Mouse (Mus musculus) thymus, adult 2 months (tissue): ENCODE data around the gene Zfp36l2. TPM values are rescaled to one million over a fixed set of nuclear protein-coding genes. Genes with fewer than 3 reads are reported as not detected.

Source experiments
- DNase-seq: peaks from one replicate; pipeline ENCODE4 v3.0.0; 2021
- H3K27ac ChIP-seq: fragments of 200-500 bp; 2 replicates; pipeline ENCODE4 v1.5.1; 2012; ENCODE audit warnings: low read length, control low read depth; ENCODE audit not compliant: control insufficient read depth, insufficient read depth
- H3K27me3 ChIP-seq: fragments of 200-500 bp; 2 replicates; pipeline ENCODE4 v1.6.1; 2012; ENCODE audit warnings: mild to moderate bottlenecking, low read length, moderate library complexity, mixed read lengths; ENCODE audit not compliant: control insufficient read depth, insufficient read depth
- H3K36me3 ChIP-seq: fragments of 200-500 bp; 2 replicates; pipeline ENCODE4 v1.6.1; 2012; ENCODE audit warnings: mild to moderate bottlenecking, low read length, moderate library complexity; ENCODE audit not compliant: control insufficient read depth, insufficient read depth
- H3K4me1 ChIP-seq: fragments of 200-500 bp; replicated peaks from 2 replicates; pipeline ENCODE4 v1.6.1; 2012; ENCODE audit warnings: low read length; ENCODE audit not compliant: control insufficient read depth, insufficient read depth
- H3K4me3 ChIP-seq: fragments of 200-500 bp; 2 replicates; pipeline ENCODE4 v1.5.1; 2012; ENCODE audit warnings: mild to moderate bottlenecking, low read length, control low read depth, moderate library complexity; ENCODE audit not compliant: control insufficient read depth, insufficient read depth
- CTCF ChIP-seq: fragments of 200-500 bp; IDR thresholded peaks from 2 replicates; pipeline ENCODE4 v1.5.1; 2012; ENCODE audit warnings: mild to moderate bottlenecking, control low read depth, low read length, moderate library complexity, borderline replicate concordance; ENCODE audit not compliant: control insufficient read depth, poor library complexity, insufficient read depth; ENCODE audit errors: extremely low read depth
- POLR2A ChIP-seq: fragments of 200-500 bp; IDR thresholded peaks from 2 replicates; pipeline ENCODE4 v1.6.1; 2012; ENCODE audit warnings: mild to moderate bottlenecking, low read length, control low read depth, moderate library complexity; ENCODE audit not compliant: control insufficient read depth, poor library complexity, insufficient read depth; ENCODE audit errors: extremely low read depth
- WGBS: fragments of 180-500 bp; shearing (Covaris S2); methylation state at CpG from one replicate; pipeline ENCODE4 v1.1.7; 2018; 5-methylcytosine and 5-hydroxymethylcytosine counted together
- polyA plus RNA-seq: library from polyadenylated mRNA; depleted of rRNA; stranded (reverse); fragments of >200 nt; gene quantifications from 2 replicates; pipeline ENCODE4 v1.2.3, GENCODE M21; 2012

Gene Zfp36l2
- polyA plus RNA-seq, 1 experiment, result 182 TPM

DNA sequence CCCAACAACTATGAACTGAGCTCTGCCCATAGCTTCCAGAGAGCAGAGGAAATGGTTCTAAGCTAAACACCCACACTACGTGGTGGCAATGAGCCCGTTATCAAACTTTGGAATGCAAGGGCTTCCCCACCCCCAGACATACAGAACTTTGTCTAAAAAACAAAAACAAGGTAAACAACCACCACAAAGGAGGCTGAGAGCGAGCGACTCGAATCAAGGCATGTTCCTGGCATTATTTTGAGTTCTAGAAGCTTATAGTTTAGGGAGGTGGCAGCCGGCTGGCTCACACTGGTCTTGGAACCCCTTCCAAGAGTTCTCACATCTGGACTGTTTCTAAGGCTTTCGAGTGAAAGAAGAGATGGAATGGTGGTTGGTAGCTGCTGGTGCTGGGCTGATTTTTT lies 2.7 kb downstream of the Zfp36l2 start:
- DNase-seq, result no peak
- under 1% methylated on average over 7 of the region's 7 CpGs for WGBS
- Histone ChIP-seq H3K4me3 (peak overlapping the region; percentile 70), H3K27ac (peak overlapping the region; percentile 97), H3K4me1 (peaks cover 45% of the 10 kb centered on the region), H3K36me3 (peaks cover 17% of the 10 kb centered on the region), H3K27me3 (no peaks in the 10 kb centered on the region)
- TF ChIP-seq POLR2A (0 out of 2 replicates have a peak, but pooled peaks have one; percentile 2), CTCF (no peak)

DNA sequence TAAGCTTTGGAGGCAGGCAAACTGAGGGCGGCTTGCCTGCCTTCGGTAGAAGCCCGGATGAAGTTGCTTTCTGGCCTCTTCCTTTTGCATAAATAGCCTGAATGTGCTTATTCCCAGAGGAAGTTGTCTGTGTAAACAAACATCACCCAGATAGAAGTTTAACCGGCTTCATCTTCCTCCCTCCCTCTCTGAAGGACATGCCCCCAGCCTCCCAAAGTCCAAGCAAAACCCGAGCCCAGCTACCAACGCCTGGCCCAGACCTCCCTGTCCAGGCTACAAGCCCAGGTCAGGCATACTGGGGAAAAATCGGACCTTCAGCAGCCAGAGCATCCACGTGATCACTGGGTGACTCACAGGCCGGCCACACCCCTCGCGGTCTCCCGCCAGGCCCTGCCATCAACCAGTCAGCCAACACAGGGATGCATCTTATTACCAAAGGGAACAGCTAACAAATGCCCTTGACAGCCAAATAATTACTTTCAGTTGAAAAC lies 4.4 kb downstream of the Zfp36l2 start:
- peak; percentile 60 for DNase-seq
- peak overlapping the region; percentile 95 for H3K27ac ChIP-seq
- TF ChIP-seq POLR2A (no peak), CTCF (no peak)
- H3K4me1 ChIP-seq, result peaks cover 50% of the 10 kb centered on the region
- peaks cover 17% of the 10 kb centered on the region for H3K36me3 ChIP-seq
- under 1% methylated on average over 12 of the region's 12 CpGs for WGBS
- no peaks in the 10 kb centered on the region for H3K27me3 ChIP-seq
- H3K4me3 ChIP-seq, result peak overlapping the region; percentile 41

DNA sequence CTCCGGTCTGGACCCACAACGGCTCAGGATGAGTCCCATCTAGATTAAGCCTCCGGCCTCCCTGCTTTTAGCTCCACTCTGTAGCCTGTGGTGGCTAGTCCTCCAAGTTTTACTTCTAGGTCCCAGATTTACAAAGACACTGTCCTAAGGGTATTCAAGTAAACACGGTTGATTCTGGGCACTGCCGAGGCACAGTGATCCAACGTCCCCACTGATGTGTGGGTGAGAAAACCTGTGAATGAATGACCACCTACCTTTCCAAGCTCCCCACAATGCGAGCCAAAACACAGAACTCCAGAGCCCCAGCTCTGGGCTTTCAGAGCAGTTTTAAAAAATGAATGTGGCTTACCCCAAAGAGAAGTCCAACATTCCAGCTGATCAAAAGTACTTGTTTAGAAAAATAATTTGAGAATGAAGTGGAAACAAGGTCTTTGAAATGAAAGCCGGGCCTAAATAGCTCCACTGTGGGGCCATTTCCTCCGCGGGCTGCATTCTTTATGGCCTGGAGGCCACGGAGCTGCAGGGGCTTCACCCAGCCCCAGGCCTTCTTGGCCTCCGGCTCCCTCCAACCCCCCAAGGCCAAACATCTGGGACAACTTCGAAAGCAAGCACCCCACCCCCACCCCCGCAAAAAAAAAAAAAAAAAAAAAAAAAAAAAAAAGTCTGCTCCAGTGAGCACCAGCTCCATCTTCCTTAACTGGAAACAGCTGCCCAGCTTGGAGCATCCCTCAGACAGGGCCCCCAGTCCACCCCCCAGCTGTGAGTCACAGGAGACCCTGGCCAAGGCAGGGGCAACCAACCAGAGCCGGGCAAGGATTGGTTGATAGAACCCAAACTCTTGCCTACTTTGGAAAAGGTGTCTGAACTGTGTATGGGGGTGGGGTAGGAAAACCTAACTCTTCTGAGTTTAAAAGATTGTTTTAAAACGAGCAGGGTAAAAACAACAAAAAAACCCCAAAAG lies 5.2 kb downstream of the Zfp36l2 start:
- Histone ChIP-seq H3K27ac (peak overlapping the region; percentile 95), H3K4me1 (peaks cover 53% of the 10 kb centered on the region), H3K27me3 (no peaks in the 10 kb centered on the region), H3K36me3 (peaks cover 17% of the 10 kb centered on the region), H3K4me3 (peak overlapping the region; percentile 44)
- no peak for TF ChIP-seq POLR2A
- no peak for DNase-seq
- WGBS, result 4% methylated on average over 16 of the region's 16 CpGs

DNA sequence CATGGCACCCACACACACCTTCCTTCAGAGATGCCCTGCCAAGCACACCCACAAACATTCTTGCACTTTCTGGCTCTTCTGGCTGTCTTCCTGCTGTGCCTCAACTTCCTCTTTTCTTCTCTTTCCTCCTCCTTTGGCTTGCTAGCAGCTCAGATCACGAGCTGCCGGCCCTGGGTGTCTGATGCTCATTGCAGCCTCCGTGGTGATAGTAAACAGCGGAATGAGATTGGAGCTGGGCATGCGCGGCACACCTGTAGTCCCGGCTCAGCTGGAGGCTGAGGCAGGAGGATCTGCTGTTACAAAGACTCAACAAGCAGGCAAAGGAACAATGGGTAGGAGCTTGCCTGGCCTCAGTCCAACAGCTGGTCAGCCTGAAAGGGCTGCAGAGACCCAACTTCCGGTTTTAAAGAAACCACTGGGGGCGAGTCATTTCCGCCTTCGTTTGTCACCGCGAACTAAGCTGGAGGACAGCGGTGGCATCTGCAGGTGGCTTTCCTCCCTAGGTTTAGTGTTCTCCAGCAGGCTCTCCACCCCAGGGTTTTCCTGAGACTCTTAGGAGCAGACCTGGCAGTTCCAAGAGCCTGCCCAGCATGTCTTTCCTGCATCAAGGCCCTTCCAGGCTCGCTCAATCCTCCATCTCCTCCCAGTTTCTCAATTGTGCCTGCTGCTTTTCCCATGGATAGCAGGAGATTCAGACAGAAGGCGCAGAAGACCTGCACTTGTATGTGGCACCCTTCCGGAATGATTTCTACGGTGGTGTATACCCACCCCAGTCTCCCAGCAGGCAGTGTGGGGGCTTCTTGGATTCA lies 6.0 kb downstream of the Zfp36l2 start:
- Histone ChIP-seq H3K4me3 (peak overlapping the region; percentile 44), H3K4me1 (peaks cover 57% of the 10 kb centered on the region)
- 7% methylated on average over 18 of the region's 18 CpGs for WGBS

DNA sequence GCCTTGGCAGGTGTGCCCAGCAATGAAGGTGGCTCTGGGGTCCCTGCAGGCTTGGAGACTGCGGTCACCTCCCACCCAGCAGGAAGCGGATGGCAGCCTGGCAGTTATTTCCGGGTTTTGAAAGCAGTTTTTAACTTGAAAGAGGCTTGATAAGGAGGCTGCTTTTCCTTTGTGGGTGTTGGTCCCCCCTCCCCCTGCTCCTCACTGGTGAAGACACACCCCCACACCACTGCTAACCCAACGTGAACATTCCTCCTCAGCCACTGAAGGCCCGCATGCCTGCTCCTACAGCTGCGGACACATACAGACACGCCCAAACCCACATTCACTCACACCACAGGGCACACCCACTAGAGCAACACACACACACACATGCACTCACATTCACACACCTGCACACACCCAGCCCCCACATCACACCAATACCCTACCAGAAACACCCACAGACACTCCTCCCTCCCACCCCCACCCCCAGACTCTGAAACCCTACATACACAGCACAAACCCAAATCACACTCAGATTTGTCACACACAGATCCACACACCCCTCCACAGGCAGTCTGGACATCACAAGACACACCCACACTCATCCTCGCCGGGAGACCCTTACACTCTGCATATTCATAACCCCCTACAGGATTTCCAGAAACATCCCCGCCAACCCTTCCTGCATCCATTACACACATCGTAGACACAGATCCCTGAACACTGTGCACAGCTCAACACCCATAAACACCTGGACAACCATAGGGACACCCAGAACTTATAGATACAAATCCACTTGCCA lies 6.8 kb downstream of the Zfp36l2 start:
- H3K27me3 ChIP-seq, result no peaks in the 10 kb centered on the region
- peak overlapping the region; percentile 95 for H3K27ac ChIP-seq
- peaks cover 10% of the 10 kb centered on the region for H3K36me3 ChIP-seq
- 4% methylated on average over 11 of the region's 11 CpGs for WGBS
- TF ChIP-seq POLR2A, result no peak; the same call in 1 of the 2 replicates
- TF ChIP-seq CTCF, result 0 out of 2 replicates have a peak, but pooled peaks have one; percentile 35
- peaks cover 64% of the 10 kb centered on the region for H3K4me1 ChIP-seq
- peak; percentile 91 for DNase-seq
- H3K4me3 ChIP-seq, result peak overlapping the region; percentile 44

More for the DNA sequence above, 6.0 kb downstream of the Zfp36l2 start:
- H3K27me3 ChIP-seq, result no peaks in the 10 kb centered on the region
- TF ChIP-seq POLR2A (no peak; the same call in 1 of the 2 replicates), CTCF (0 out of 2 replicates have a peak, but pooled peaks have one; percentile 19)
- peak overlapping the region; percentile 95 for H3K27ac ChIP-seq
- H3K36me3 ChIP-seq, result peaks cover 17% of the 10 kb centered on the region
- peak; percentile 75 for DNase-seq
